Mouse (Mus musculus): ENCODE measurements around the gene Ccdc47. TPM values are rescaled to one million over a fixed set of nuclear protein-coding genes. Genes with fewer than 3 reads are reported as not detected.
A peak's percentile ranks its signal among the peaks of the same experiment; 100 is the strongest.
"Not testable (repeated sequence)": the region's sequence is repeated elsewhere in the genome, so short reads cannot be mapped to it uniquely, and the experiment has no call there.

The Ccdc47 gene
- polyA plus RNA-seq, 1 experiment from 2014 or later: 78.3 TPM

GRCm38 (mm10) chr11:106202123-106202465 lies 14.1 kb downstream of the Ccdc47 start, which contains the start of gene Strada:
Gene Strada, minus strand, starts transcription at chr11:106202168.
- H3K4me3 ChIP-seq (ENCODE audit: low read depth, low read length): no peak within 1 kb of the TSS
- no peak within 1 kb of the TSS for H3K27ac ChIP-seq (ENCODE audit: low read depth, low read length)
- H3K36me3 ChIP-seq (ENCODE audit: control insufficient read depth, insufficient read depth, low read length): peaks cover 70% of the 10 kb centered on the region
- H3K9ac ChIP-seq (replicated peaks; ENCODE audit: low read depth, low read length): no peak within 1 kb of the TSS
- H3K27me3 ChIP-seq (ENCODE audit: control insufficient read depth, insufficient read depth, low read length): no peaks in the 10 kb centered on the region
- H3K9me3 ChIP-seq (ENCODE audit: control insufficient read depth, low read length): no peaks in the 10 kb centered on the region
- WGBS: 92% methylated on average over 5 of the region's 5 CpGs
- no peak within 1 kb of the TSS for H3K4me2 ChIP-seq (ENCODE audit: low read depth, low read length)
- no peaks in the 10 kb centered on the region for H3K4me1 ChIP-seq (ENCODE audit: control insufficient read depth, insufficient read depth, low read length)
- ATAC-seq (ENCODE audit: low read depth): no peak

- H3K4me3 ChIP-seq (ENCODE audit: low read depth, low read length): no peak overlapping the region
- H3K36me3 ChIP-seq (ENCODE audit: control insufficient read depth, insufficient read depth, low read length): peaks cover 66% of the 10 kb centered on the region
- no peak overlapping the region for H3K4me2 ChIP-seq (ENCODE audit: low read depth, low read length)
- H3K27me3 ChIP-seq (ENCODE audit: control insufficient read depth, insufficient read depth, low read length): no peaks in the 10 kb centered on the region
- H3K27ac ChIP-seq (ENCODE audit: low read depth, low read length): no peak overlapping the region
- ATAC-seq (ENCODE audit: low read depth): no peak
- WGBS: 96% methylated on average over 19 of the region's 19 CpGs
- H3K9ac ChIP-seq (replicated peaks; ENCODE audit: low read depth, low read length): no peak overlapping the region
- H3K4me1 ChIP-seq (ENCODE audit: control insufficient read depth, insufficient read depth, low read length): no peaks in the 10 kb centered on the region
- no peaks in the 10 kb centered on the region for H3K9me3 ChIP-seq (ENCODE audit: control insufficient read depth, low read length)
Observed at GRCm38 (mm10) chr11:106201337-106202122, 14.6 kb downstream of the Ccdc47 start.

GRCm38 (mm10) chr11:106200756-106201155 lies 15.4 kb downstream of the Ccdc47 start:
- Histone ChIP-seq H3K9me3 (ENCODE audit: control insufficient read depth, low read length) (no peaks in the 10 kb centered on the region), H3K9ac (replicated peaks; ENCODE audit: low read depth, low read length) (no peak overlapping the region), H3K27me3 (ENCODE audit: control insufficient read depth, insufficient read depth, low read length) (no peaks in the 10 kb centered on the region), H3K4me3 (ENCODE audit: low read depth, low read length) (no peak overlapping the region), H3K4me2 (ENCODE audit: low read depth, low read length) (no peak overlapping the region), H3K36me3 (ENCODE audit: control insufficient read depth, insufficient read depth, low read length) (peaks cover 64% of the 10 kb centered on the region), H3K4me1 (ENCODE audit: control insufficient read depth, insufficient read depth, low read length) (no peaks in the 10 kb centered on the region), H3K27ac (ENCODE audit: low read depth, low read length) (no peak overlapping the region)
- WGBS: 85% methylated on average over 6 of the region's 6 CpGs
- no peak for ATAC-seq (ENCODE audit: low read depth)

GRCm38 (mm10) chr11:106199997-106200396 lies 16.1 kb downstream of the Ccdc47 start:
- not testable (repeated sequence) for H3K9me3 ChIP-seq (ENCODE audit: control insufficient read depth, low read length); H3K4me3 ChIP-seq (ENCODE audit: low read depth, low read length); H3K4me2 ChIP-seq (ENCODE audit: low read depth, low read length); H3K9ac ChIP-seq (replicated peaks; ENCODE audit: low read depth, low read length); H3K27ac ChIP-seq (ENCODE audit: low read depth, low read length); ATAC-seq (ENCODE audit: low read depth); H3K4me1 ChIP-seq (ENCODE audit: control insufficient read depth, insufficient read depth, low read length); H3K27me3 ChIP-seq (ENCODE audit: control insufficient read depth, insufficient read depth, low read length)
- 94% methylated on average over 7 of the region's 7 CpGs for WGBS
- H3K36me3 ChIP-seq (ENCODE audit: control insufficient read depth, insufficient read depth, low read length): peaks cover 56% of the 10 kb centered on the region

- ATAC-seq (ENCODE audit: low read depth): no peak
- Histone ChIP-seq H3K27ac (ENCODE audit: low read depth, low read length) (no peak overlapping the region), H3K27me3 (ENCODE audit: control insufficient read depth, insufficient read depth, low read length) (no peaks in the 10 kb centered on the region), H3K4me3 (ENCODE audit: low read depth, low read length) (no peak overlapping the region), H3K36me3 (ENCODE audit: control insufficient read depth, insufficient read depth, low read length) (peaks cover 41% of the 10 kb centered on the region), H3K9me3 (ENCODE audit: control insufficient read depth, low read length) (no peaks in the 10 kb centered on the region), H3K4me2 (ENCODE audit: low read depth, low read length) (no peak overlapping the region), H3K4me1 (ENCODE audit: control insufficient read depth, insufficient read depth, low read length) (no peaks in the 10 kb centered on the region), H3K9ac (replicated peaks; ENCODE audit: low read depth, low read length) (no peak overlapping the region)
- 90% methylated on average over 4 of the region's 4 CpGs for WGBS
Observed at GRCm38 (mm10) chr11:106198277-106198676, 17.9 kb downstream of the Ccdc47 start.

GRCm38 (mm10) chr11:106195341-106195740 lies 20.8 kb downstream of the Ccdc47 start:
- no peak overlapping the region for H3K9ac ChIP-seq (replicated peaks; ENCODE audit: low read depth, low read length)
- no peaks in the 10 kb centered on the region for H3K9me3 ChIP-seq (ENCODE audit: control insufficient read depth, low read length)
- no peak overlapping the region for H3K27ac ChIP-seq (ENCODE audit: low read depth, low read length)
- no peak overlapping the region for H3K4me3 ChIP-seq (ENCODE audit: low read depth, low read length)
- no peak overlapping the region for H3K4me2 ChIP-seq (ENCODE audit: low read depth, low read length)
- peaks cover 16% of the 10 kb centered on the region; the same call in 1 of the 2 replicates for H3K36me3 ChIP-seq (ENCODE audit: control insufficient read depth, insufficient read depth, low read length)
- peaks cover 2% of the 10 kb centered on the region; the same call in 1 of the 2 replicates for H3K4me1 ChIP-seq (ENCODE audit: control insufficient read depth, insufficient read depth, low read length)
- no peak for ATAC-seq (ENCODE audit: low read depth)
- H3K27me3 ChIP-seq (ENCODE audit: control insufficient read depth, insufficient read depth, low read length): no peaks in the 10 kb centered on the region

GRCm38 (mm10) chr11:106194891-106195290 lies 21.3 kb downstream of the Ccdc47 start:
- Histone ChIP-seq H3K27ac (ENCODE audit: low read depth, low read length) (no peak overlapping the region), H3K9me3 (ENCODE audit: control insufficient read depth, low read length) (no peaks in the 10 kb centered on the region), H3K27me3 (ENCODE audit: control insufficient read depth, insufficient read depth, low read length) (no peaks in the 10 kb centered on the region), H3K4me1 (ENCODE audit: control insufficient read depth, insufficient read depth, low read length) (peaks cover 2% of the 10 kb centered on the region; the same call in 1 of the 2 replicates), H3K4me3 (ENCODE audit: low read depth, low read length) (no peak overlapping the region), H3K36me3 (ENCODE audit: control insufficient read depth, insufficient read depth, low read length) (peaks cover 14% of the 10 kb centered on the region; the same call in 1 of the 2 replicates), H3K4me2 (ENCODE audit: low read depth, low read length) (no peak overlapping the region), H3K9ac (replicated peaks; ENCODE audit: low read depth, low read length) (no peak overlapping the region)
- no peak for ATAC-seq (ENCODE audit: low read depth)
- 96% methylated on average over 7 of the region's 7 CpGs for WGBS

- WGBS: 40% methylated on average over 3 of the region's 3 CpGs
- peak overlapping the region; percentile 86 for H3K4me2 ChIP-seq (ENCODE audit: low read depth, low read length)
- H3K4me3 ChIP-seq (ENCODE audit: low read depth, low read length): peak overlapping the region; percentile 72
- ATAC-seq (ENCODE audit: low read depth): no peak
- H3K27ac ChIP-seq (ENCODE audit: low read depth, low read length): peak overlapping the region; percentile 76
- H3K9me3 ChIP-seq (ENCODE audit: control insufficient read depth, low read length): no peaks in the 10 kb centered on the region
- H3K27me3 ChIP-seq (ENCODE audit: control insufficient read depth, insufficient read depth, low read length): no peaks in the 10 kb centered on the region
- H3K4me1 ChIP-seq (ENCODE audit: control insufficient read depth, insufficient read depth, low read length): peaks cover 2% of the 10 kb centered on the region; the same call in 1 of the 2 replicates
- peaks cover 10% of the 10 kb centered on the region; the same call in 1 of the 2 replicates for H3K36me3 ChIP-seq (ENCODE audit: control insufficient read depth, insufficient read depth, low read length)
- H3K9ac ChIP-seq (replicated peaks; ENCODE audit: low read depth, low read length): peak overlapping the region; percentile 68; the same call in 1 of the 2 replicates
Observed at GRCm38 (mm10) chr11:106194155-106194541, 22.0 kb downstream of the Ccdc47 start.

GRCm38 (mm10) chr11:106193371-106194154 lies 22.6 kb downstream of the Ccdc47 start:
- Histone ChIP-seq H3K27me3 (ENCODE audit: control insufficient read depth, insufficient read depth, low read length) (no peaks in the 10 kb centered on the region), H3K4me3 (ENCODE audit: low read depth, low read length) (peak overlapping the region; percentile 72), H3K27ac (ENCODE audit: low read depth, low read length) (peak overlapping the region; percentile 85), H3K9me3 (ENCODE audit: control insufficient read depth, low read length) (no peaks in the 10 kb centered on the region), H3K4me1 (ENCODE audit: control insufficient read depth, insufficient read depth, low read length) (peaks cover 2% of the 10 kb centered on the region; the same call in 1 of the 2 replicates), H3K4me2 (ENCODE audit: low read depth, low read length) (peak overlapping the region; percentile 86), H3K36me3 (ENCODE audit: control insufficient read depth, insufficient read depth, low read length) (peaks cover 10% of the 10 kb centered on the region; the same call in 1 of the 2 replicates), H3K9ac (replicated peaks; ENCODE audit: low read depth, low read length) (peak overlapping the region; percentile 72)
- WGBS: 0% methylated on average over 44 of the region's 44 CpGs
- peak; percentile 96 for ATAC-seq (ENCODE audit: low read depth)
